Mouse (Mus musculus) midbrain, postnatal 0 days (tissue): ENCODE measurements around the gene Arhgef15. TPM values are rescaled to one million over a fixed set of nuclear protein-coding genes. Genes with fewer than 3 reads are reported as not detected.

Source experiments
- ATAC-seq: fragments of 200-750 bp; cut with Nextera tagmentation; 2 replicates; pipeline ENCODE4 v1.8.0; 2017; ENCODE audit warnings: moderate number of reproducible peaks, mild to moderate bottlenecking, moderate TSS enrichment, moderate library complexity; ENCODE audit not compliant: low FRiP score
- DNase-seq: peaks from one replicate; pipeline ENCODE4 v3.0.0-alpha.2; 2015; ENCODE audit warnings: low spot score
- H3K27ac ChIP-seq: fragments of 300-500 bp; sonication (generic); 2 replicates; pipeline ENCODE4 v1.5.1; 2014; ENCODE audit warnings: low read depth, mild to moderate bottlenecking, low read length, mixed read lengths
- H3K27me3 ChIP-seq: fragments of 300-500 bp; sonication (generic); 2 replicates; pipeline ENCODE4 v1.6.1; 2014; ENCODE audit warnings: low read length, control low read depth, mixed read lengths; ENCODE audit not compliant: insufficient read depth
- H3K36me3 ChIP-seq: fragments of 300-500 bp; sonication (generic); 2 replicates; pipeline ENCODE4 v1.6.1; 2014; ENCODE audit warnings: low read length, control low read depth, mixed read lengths; ENCODE audit not compliant: insufficient read depth
- H3K4me1 ChIP-seq: fragments of 300-500 bp; sonication (generic); 2 replicates; pipeline ENCODE4 v1.6.1; 2014; ENCODE audit warnings: mild to moderate bottlenecking, control low read depth, antibody characterized with exemption, low read length, mixed read lengths; ENCODE audit not compliant: insufficient read depth
- H3K4me2 ChIP-seq: fragments of 300-500 bp; sonication (generic); 2 replicates; pipeline ENCODE4 v1.6.1; 2014; ENCODE audit warnings: low read depth, mild to moderate bottlenecking, low read length, mixed read lengths; ENCODE audit not compliant: poor library complexity, severe bottlenecking
- H3K4me3 ChIP-seq: fragments of 300-500 bp; sonication (generic); 2 replicates; pipeline ENCODE4 v1.5.1; 2014; ENCODE audit warnings: low read depth, mild to moderate bottlenecking, low read length, moderate library complexity
- H3K9ac ChIP-seq: fragments of 300-500 bp; sonication (generic); replicated peaks from 2 replicates; pipeline ENCODE4 v1.6.1; 2014; ENCODE audit warnings: mild to moderate bottlenecking, low read length, moderate library complexity, mixed read lengths; ENCODE audit not compliant: poor library complexity, severe bottlenecking
- H3K9me3 ChIP-seq: fragments of 300-500 bp; sonication (generic); 2 replicates; pipeline ENCODE4 v1.6.1; 2016; ENCODE audit warnings: low read length, control low read depth
- CTCF ChIP-seq: IDR thresholded peaks from 2 replicates; pipeline ENCODE4 v1.5.1; 2016; ENCODE audit warnings: antibody characterized with exemption, mild to moderate bottlenecking
- WGBS: fragments of 180-500 bp; shearing (Covaris S2); extraction: QIAGEN DNeasy Blood & Tissue Kit; methylation state at CpG from one replicate; pipeline ENCODE4 v1.1.7; 2014; 5-methylcytosine and 5-hydroxymethylcytosine counted together
- polyA plus RNA-seq: library from polyadenylated mRNA; unstranded; fragments of >200 nt; fragmentation: Nextera tagmentation; extraction: Ambion mirVana; gene quantifications from 2 replicates; pipeline ENCODE4 v1.2.1, GENCODE M21; 2015
- total RNA-seq: library from RNA; depleted of rRNA; stranded (reverse); fragments of >200 nt; gene quantifications from 2 replicates; pipeline ENCODE4 v1.2.3, GENCODE M21; 2014

Arhgef15 gene
- total and polyA plus RNA-seq, 2 experiments from 2014 or later: 23.3 to 27.6 TPM

DNA sequence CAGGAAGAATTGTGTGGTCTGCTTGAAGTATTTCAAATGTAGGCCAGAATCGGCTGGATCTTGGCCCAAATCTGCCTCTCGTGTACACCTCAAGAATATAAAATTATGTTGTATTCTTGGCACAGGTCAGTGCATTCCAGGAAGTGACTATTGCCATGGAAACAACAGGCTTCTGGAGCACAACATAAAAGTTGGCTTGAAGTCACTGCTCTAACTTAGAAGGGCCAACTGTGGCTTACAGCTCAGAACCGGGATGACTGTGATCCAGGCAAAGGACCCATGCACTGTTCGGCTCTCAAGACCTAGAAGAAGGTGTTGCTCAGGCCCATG, 50.9 kb downstream of the Arhgef15 start:
- ATAC-seq: no peak
- DNase-seq: peak; percentile 47
- no peak overlapping the region for H3K4me2 ChIP-seq
- no peaks in the 10 kb centered on the region for H3K9me3 ChIP-seq
- TF ChIP-seq CTCF: no peak
- 69% methylated on average over 4 of the region's 4 CpGs for WGBS
- no peaks in the 10 kb centered on the region for H3K4me1 ChIP-seq
- H3K9ac ChIP-seq: 0 out of 2 replicates have a peak overlapping the region, but pooled peaks have one; percentile 13
- no peak overlapping the region for H3K4me3 ChIP-seq
- H3K27ac ChIP-seq: no peak overlapping the region
- peaks cover 25% of the 10 kb centered on the region for H3K36me3 ChIP-seq
- H3K27me3 ChIP-seq: no peaks in the 10 kb centered on the region

DNA sequence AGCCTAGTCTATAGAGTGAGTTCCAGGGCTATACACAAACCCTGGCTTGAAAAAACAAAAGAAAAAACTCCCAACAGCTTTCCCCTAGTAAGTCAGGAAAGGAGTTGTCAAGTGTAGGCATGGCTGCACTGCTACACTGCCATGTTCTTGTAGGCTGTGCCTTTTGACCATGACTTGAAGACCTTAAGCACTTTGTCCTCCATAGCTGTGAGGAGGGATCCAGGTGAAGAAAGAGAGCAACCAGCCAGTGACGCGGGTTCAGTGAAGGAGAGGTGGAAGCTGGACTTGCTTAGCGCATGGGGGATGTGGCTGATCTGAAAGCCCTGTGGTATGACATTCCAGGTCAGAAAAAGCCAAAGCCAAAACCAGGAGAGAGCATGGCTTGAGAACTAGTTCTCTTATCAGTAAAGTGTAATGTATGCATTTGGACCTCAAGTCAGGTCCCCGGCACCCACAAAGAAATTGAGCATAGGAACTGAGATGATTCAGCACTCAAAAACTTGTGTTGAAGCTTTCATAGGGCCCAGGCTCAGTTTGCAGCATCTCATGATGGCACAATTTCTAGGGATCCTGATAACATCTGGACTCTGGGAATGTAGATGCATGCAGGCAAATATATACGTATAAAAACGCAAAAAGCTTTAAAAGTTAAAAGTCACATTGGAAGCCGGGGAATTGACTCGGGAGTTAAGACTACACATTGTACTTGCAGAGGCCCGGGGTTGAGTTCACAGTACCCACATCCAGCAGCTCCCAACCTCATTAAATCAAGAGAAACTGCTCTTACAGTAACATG, 51.4 kb downstream of the Arhgef15 start:
- no peaks in the 10 kb centered on the region for H3K27me3 ChIP-seq
- 92% methylated on average over 9 of the region's 9 CpGs for WGBS
- no peaks in the 10 kb centered on the region for H3K4me1 ChIP-seq
- no peak overlapping the region for H3K4me2 ChIP-seq
- H3K9ac ChIP-seq: no peak overlapping the region
- peaks cover 25% of the 10 kb centered on the region for H3K36me3 ChIP-seq
- DNase-seq: no peak
- no peak for ATAC-seq
- H3K9me3 ChIP-seq: no peaks in the 10 kb centered on the region
- no peak overlapping the region for H3K4me3 ChIP-seq
- no peak for TF ChIP-seq CTCF
- H3K27ac ChIP-seq: no peak overlapping the region

DNA sequence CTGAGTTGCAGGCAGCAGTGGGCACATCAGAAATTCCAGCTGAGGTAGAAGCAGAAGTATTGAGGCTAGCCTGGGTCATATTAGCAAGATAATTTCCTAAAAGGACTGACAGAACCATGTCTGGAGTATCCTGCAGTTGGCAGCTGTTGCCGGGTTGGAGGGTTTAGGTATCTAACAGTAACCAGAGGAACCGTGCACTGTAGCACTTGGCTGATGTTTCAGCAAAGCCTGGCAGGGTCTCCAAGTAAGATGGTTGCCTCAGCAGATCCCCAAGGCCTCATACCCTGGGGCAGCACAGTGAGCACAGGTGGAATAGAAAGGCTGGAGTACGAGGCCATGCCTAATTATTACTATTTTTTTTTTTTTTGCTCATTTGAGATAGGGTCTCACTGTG, 52.1 kb downstream of the Arhgef15 start:
- H3K27me3 ChIP-seq: no peaks in the 10 kb centered on the region
- peaks cover 25% of the 10 kb centered on the region for H3K36me3 ChIP-seq
- 80% methylated on average over 3 of the region's 3 CpGs for WGBS
- H3K27ac ChIP-seq: no peak overlapping the region
- H3K4me2 ChIP-seq: no peak overlapping the region
- no peak for ATAC-seq
- no peaks in the 10 kb centered on the region for H3K4me1 ChIP-seq
- H3K4me3 ChIP-seq: no peak overlapping the region
- DNase-seq: no peak
- TF ChIP-seq CTCF: no peak
- no peak overlapping the region for H3K9ac ChIP-seq
- H3K9me3 ChIP-seq: no peaks in the 10 kb centered on the region

DNA sequence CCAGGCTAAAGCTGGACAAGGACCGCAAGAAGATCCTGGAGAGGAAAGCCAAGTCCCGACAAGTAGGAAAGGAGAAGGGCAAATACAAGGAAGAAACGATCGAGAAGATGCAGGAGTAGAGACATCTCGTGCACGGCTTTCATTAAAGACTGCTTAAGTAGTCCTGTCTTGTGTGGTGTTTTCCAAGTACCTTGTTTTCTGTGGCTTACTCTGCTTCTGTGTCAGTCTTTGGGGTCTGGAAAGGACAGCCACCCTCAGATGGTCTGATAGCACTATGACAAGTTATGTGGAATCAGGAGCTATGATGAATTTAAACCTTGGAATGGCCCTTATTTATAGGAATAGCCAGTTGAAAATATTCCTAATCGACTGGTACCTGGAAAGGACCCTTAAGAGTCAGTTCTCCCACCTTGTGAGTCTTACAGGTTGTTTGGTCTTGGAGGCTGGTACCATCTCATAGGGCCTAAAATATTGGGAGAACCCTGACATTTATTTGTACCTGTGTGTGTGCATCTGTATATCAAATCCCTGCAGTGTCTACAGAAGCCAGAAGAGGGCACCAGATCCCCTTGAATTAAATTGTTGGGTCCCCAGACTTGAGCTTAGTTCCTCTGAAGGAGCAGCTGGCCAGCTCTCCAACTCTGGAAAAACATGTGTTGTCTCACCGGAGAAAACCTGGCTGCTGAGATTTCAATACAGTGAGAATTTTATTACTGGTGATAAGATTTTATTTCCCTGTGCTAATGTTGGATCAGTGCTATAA, 52.7 kb downstream of the Arhgef15 start:
- H3K9me3 ChIP-seq: no peaks in the 10 kb centered on the region
- H3K4me1 ChIP-seq: no peaks in the 10 kb centered on the region
- 83% methylated on average over 8 of the region's 8 CpGs for whole genome bisulfite sequencing
- no peak for ATAC-seq
- DNase-seq: peak; percentile 87
- no peak overlapping the region for H3K9ac ChIP-seq
- no peaks in the 10 kb centered on the region for H3K27me3 ChIP-seq
- H3K27ac ChIP-seq: no peak overlapping the region
- no peak overlapping the region for H3K4me3 ChIP-seq
- H3K36me3 ChIP-seq: peaks cover 25% of the 10 kb centered on the region
- H3K4me2 ChIP-seq: no peak overlapping the region
- TF ChIP-seq CTCF: peak; percentile 86

DNA sequence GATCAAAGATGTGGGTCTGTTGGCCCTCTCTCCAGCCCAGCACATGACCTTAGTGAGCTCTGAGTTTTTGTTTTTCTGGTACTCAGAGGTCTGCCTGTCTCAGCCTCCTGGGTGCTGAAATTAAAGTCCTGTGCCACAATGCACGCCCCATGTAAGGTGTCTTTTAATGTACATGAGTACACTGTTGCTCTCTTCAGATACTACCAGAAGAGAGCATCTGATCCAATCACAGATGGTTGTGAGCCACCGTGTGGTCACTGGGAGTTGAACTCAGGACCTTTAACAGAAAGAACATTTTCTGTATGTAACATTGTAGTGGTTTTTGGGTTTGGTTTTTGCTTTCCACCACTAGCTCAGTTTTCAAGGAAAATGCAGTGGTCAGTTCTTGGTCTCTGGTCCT, 53.5 kb downstream of the Arhgef15 start:
- no peaks in the 10 kb centered on the region for H3K9me3 ChIP-seq
- ATAC-seq (no peak), DNase-seq (no peak)
- 87% methylated on average over 2 of the region's 2 CpGs for WGBS
- no peaks in the 10 kb centered on the region for H3K4me1 ChIP-seq
- peaks cover 25% of the 10 kb centered on the region for H3K36me3 ChIP-seq
- TF ChIP-seq CTCF: no peak
- H3K9ac ChIP-seq: no peak overlapping the region
- peaks cover 5% of the 10 kb centered on the region; the same call in 1 of the 2 replicates for H3K27me3 ChIP-seq
- H3K4me2 ChIP-seq: no peak overlapping the region
- no peak overlapping the region for H3K4me3 ChIP-seq
- no peak overlapping the region for H3K27ac ChIP-seq

DNA sequence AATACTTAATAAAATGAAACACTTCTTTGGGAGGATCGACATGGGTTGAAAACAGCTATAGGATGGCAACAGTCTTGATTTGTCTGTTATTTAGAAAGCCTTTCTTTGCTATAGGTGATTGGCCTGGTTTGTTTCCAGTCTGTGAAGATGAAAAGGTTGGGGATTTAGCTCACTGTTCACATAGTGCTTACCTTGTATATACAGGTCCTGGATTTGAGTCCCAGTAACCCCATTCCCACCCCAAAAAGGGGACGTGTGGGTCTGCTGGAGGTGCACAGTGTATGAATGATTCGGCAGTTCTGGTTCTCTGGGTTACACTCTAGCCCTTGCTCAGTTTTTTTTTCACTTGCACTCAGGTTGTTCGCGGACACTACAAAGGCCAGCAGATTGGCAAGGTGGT, 54.5 kb downstream of the Arhgef15 start:
- H3K27me3 ChIP-seq: peaks cover 5% of the 10 kb centered on the region; the same call in 1 of the 2 replicates
- WGBS: 84% methylated on average over 5 of the region's 5 CpGs
- H3K27ac ChIP-seq: no peak overlapping the region
- peak overlapping the region; percentile 85 for H3K4me3 ChIP-seq
- H3K9me3 ChIP-seq: no peaks in the 10 kb centered on the region
- no peak for TF ChIP-seq CTCF
- H3K36me3 ChIP-seq: peaks cover 25% of the 10 kb centered on the region
- no peak for DNase-seq
- no peak for ATAC-seq
- H3K4me1 ChIP-seq: no peaks in the 10 kb centered on the region
- peak overlapping the region; percentile 91; the same call in 1 of the 2 replicates for H3K9ac ChIP-seq
- peak overlapping the region; percentile 61 for H3K4me2 ChIP-seq
